Mouse (Mus musculus): ENCODE measurements around the gene Cyp2u1. TPM values are rescaled to one million over a fixed set of nuclear protein-coding genes. Genes with fewer than 3 reads are reported as not detected.
A peak's percentile ranks its signal among the peaks of the same experiment; 100 is the strongest.

Gene Cyp2u1
- 9.4 and 10.2 TPM in 2 replicates for polyA plus RNA-seq (2015; fragmentation: Nextera tagmentation; extraction: Ambion mirVana)

- Histone ChIP-seq H3K9ac (ENCODE audit: low read depth, low read length) (peak within 1 kb of the TSS; percentile 70), H3K4me2 (ENCODE audit: low read length) (peak within 1 kb of the TSS; percentile 61), H3K27ac (ENCODE audit: low read depth, low read length) (peak within 1 kb of the TSS; percentile 76), H3K27me3 (replicated peaks; ENCODE audit: control insufficient read depth, insufficient read depth, low read length) (no peaks in the 10 kb centered on the region), H3K4me1 (ENCODE audit: control insufficient read depth, insufficient read depth, low read depth, low read length) (peaks cover 6% of the 10 kb centered on the region), H3K9me3 (ENCODE audit: control insufficient read depth, low read length) (no peaks in the 10 kb centered on the region), H3K4me3 (ENCODE audit: low read length) (peak within 1 kb of the TSS; percentile 58), H3K36me3 (ENCODE audit: control insufficient read depth, insufficient read depth, low read length) (no peaks in the 10 kb centered on the region)
- WGBS, result under 1% methylated on average over 70 of the region's 71 CpGs
- ATAC-seq, result peak; percentile 98
Measured at GRCm38 (mm10) chr3:131302452-131303319, at the start of gene Cyp2u1. Cyp2u1 (minus strand) TSS chr3:131303227.

GRCm38 (mm10) chr3:131350539-131350938 is 47.5 kb upstream of the Cyp2u1 start:
- H3K4me3 ChIP-seq (ENCODE audit: low read length), result no peak overlapping the region
- WGBS, result 95% methylated on average over 7 of the region's 7 CpGs
- H3K27me3 ChIP-seq (replicated peaks; ENCODE audit: control insufficient read depth, insufficient read depth, low read length), result no peaks in the 10 kb centered on the region
- H3K4me2 ChIP-seq (ENCODE audit: low read length), result no peak overlapping the region
- no peaks in the 10 kb centered on the region for H3K36me3 ChIP-seq (ENCODE audit: control insufficient read depth, insufficient read depth, low read length)
- no peaks in the 10 kb centered on the region for H3K9me3 ChIP-seq (ENCODE audit: control insufficient read depth, low read length)
- no peak overlapping the region for H3K9ac ChIP-seq (ENCODE audit: low read depth, low read length)
- no peak overlapping the region for H3K27ac ChIP-seq (ENCODE audit: low read depth, low read length)
- no peak for ATAC-seq
- no peaks in the 10 kb centered on the region for H3K4me1 ChIP-seq (ENCODE audit: control insufficient read depth, insufficient read depth, low read depth, low read length)

GRCm38 (mm10) chr3:131349013-131349412 is 46.0 kb upstream of the Cyp2u1 start:
- Histone ChIP-seq H3K9me3 (ENCODE audit: control insufficient read depth, low read length) (no peaks in the 10 kb centered on the region), H3K27ac (ENCODE audit: low read depth, low read length) (no peak overlapping the region), H3K9ac (ENCODE audit: low read depth, low read length) (no peak overlapping the region), H3K4me3 (ENCODE audit: low read length) (no peak overlapping the region), H3K36me3 (ENCODE audit: control insufficient read depth, insufficient read depth, low read length) (no peaks in the 10 kb centered on the region), H3K4me2 (ENCODE audit: low read length) (no peak overlapping the region), H3K4me1 (ENCODE audit: control insufficient read depth, insufficient read depth, low read depth, low read length) (no peaks in the 10 kb centered on the region), H3K27me3 (replicated peaks; ENCODE audit: control insufficient read depth, insufficient read depth, low read length) (no peaks in the 10 kb centered on the region)
- no peak for ATAC-seq
- WGBS, result 84% methylated on average over 6 of the region's 6 CpGs

- H3K36me3 ChIP-seq (ENCODE audit: control insufficient read depth, insufficient read depth, low read length), result no peaks in the 10 kb centered on the region
- ATAC-seq, result no peak
- H3K27ac ChIP-seq (ENCODE audit: low read depth, low read length), result no peak overlapping the region
- H3K4me1 ChIP-seq (ENCODE audit: control insufficient read depth, insufficient read depth, low read depth, low read length), result no peaks in the 10 kb centered on the region
- H3K4me2 ChIP-seq (ENCODE audit: low read length), result no peak overlapping the region
- no peaks in the 10 kb centered on the region for H3K27me3 ChIP-seq (replicated peaks; ENCODE audit: control insufficient read depth, insufficient read depth, low read length)
- no peak overlapping the region for H3K9ac ChIP-seq (ENCODE audit: low read depth, low read length)
- WGBS, result 78% methylated on average over 3 of the region's 3 CpGs
- H3K9me3 ChIP-seq (ENCODE audit: control insufficient read depth, low read length), result no peaks in the 10 kb centered on the region
- no peak overlapping the region for H3K4me3 ChIP-seq (ENCODE audit: low read length)
Measured at GRCm38 (mm10) chr3:131348579-131348950, 45.5 kb upstream of the Cyp2u1 start.

- ATAC-seq, result no peak
- no peak overlapping the region for H3K4me2 ChIP-seq (ENCODE audit: low read length)
- H3K4me1 ChIP-seq (ENCODE audit: control insufficient read depth, insufficient read depth, low read depth, low read length), result no peaks in the 10 kb centered on the region
- H3K4me3 ChIP-seq (ENCODE audit: low read length), result no peak overlapping the region
- no peaks in the 10 kb centered on the region for H3K27me3 ChIP-seq (replicated peaks; ENCODE audit: control insufficient read depth, insufficient read depth, low read length)
- H3K9me3 ChIP-seq (ENCODE audit: control insufficient read depth, low read length), result no peaks in the 10 kb centered on the region
- no peak overlapping the region for H3K9ac ChIP-seq (ENCODE audit: low read depth, low read length)
- no peak overlapping the region for H3K27ac ChIP-seq (ENCODE audit: low read depth, low read length)
- H3K36me3 ChIP-seq (ENCODE audit: control insufficient read depth, insufficient read depth, low read length), result no peaks in the 10 kb centered on the region
- 65% methylated on average over 6 of the region's 6 CpGs for WGBS
Measured at GRCm38 (mm10) chr3:131347831-131348578, 45.0 kb upstream of the Cyp2u1 start.

GRCm38 (mm10) chr3:131345903-131346302 is 42.9 kb upstream of the Cyp2u1 start:
- H3K4me3 ChIP-seq (ENCODE audit: low read length), result no peak overlapping the region
- 93% methylated on average over 6 of the region's 6 CpGs for WGBS

GRCm38 (mm10) chr3:131343311-131343710 is 40.3 kb upstream of the Cyp2u1 start:
- no peaks in the 10 kb centered on the region for H3K9me3 ChIP-seq (ENCODE audit: control insufficient read depth, low read length)
- H3K36me3 ChIP-seq (ENCODE audit: control insufficient read depth, insufficient read depth, low read length), result no peaks in the 10 kb centered on the region
- no peak overlapping the region for H3K9ac ChIP-seq (ENCODE audit: low read depth, low read length)
- no peaks in the 10 kb centered on the region for H3K27me3 ChIP-seq (replicated peaks; ENCODE audit: control insufficient read depth, insufficient read depth, low read length)
- no peak for ATAC-seq
- H3K4me2 ChIP-seq (ENCODE audit: low read length), result no peak overlapping the region
- no peak overlapping the region for H3K4me3 ChIP-seq (ENCODE audit: low read length)
- no peak overlapping the region for H3K27ac ChIP-seq (ENCODE audit: low read depth, low read length)
- 83% methylated on average over 6 of the region's 6 CpGs for WGBS
- no peaks in the 10 kb centered on the region for H3K4me1 ChIP-seq (ENCODE audit: control insufficient read depth, insufficient read depth, low read depth, low read length)

More at GRCm38 (mm10) chr3:131345903-131346302, 42.9 kb upstream of the Cyp2u1 start:
- Histone ChIP-seq H3K4me2 (ENCODE audit: low read length) (no peak overlapping the region), H3K9ac (ENCODE audit: low read depth, low read length) (no peak overlapping the region), H3K4me1 (ENCODE audit: control insufficient read depth, insufficient read depth, low read depth, low read length) (no peaks in the 10 kb centered on the region), H3K36me3 (ENCODE audit: control insufficient read depth, insufficient read depth, low read length) (no peaks in the 10 kb centered on the region), H3K27ac (ENCODE audit: low read depth, low read length) (no peak overlapping the region), H3K27me3 (replicated peaks; ENCODE audit: control insufficient read depth, insufficient read depth, low read length) (no peaks in the 10 kb centered on the region), H3K9me3 (ENCODE audit: control insufficient read depth, low read length) (no peaks in the 10 kb centered on the region)
- no peak for ATAC-seq

GRCm38 (mm10) chr3:131340885-131341284 is 37.9 kb upstream of the Cyp2u1 start:
- Histone ChIP-seq H3K4me1 (ENCODE audit: control insufficient read depth, insufficient read depth, low read depth, low read length) (no peaks in the 10 kb centered on the region), H3K36me3 (ENCODE audit: control insufficient read depth, insufficient read depth, low read length) (no peaks in the 10 kb centered on the region), H3K4me3 (ENCODE audit: low read length) (no peak overlapping the region), H3K27me3 (replicated peaks; ENCODE audit: control insufficient read depth, insufficient read depth, low read length) (no peaks in the 10 kb centered on the region), H3K4me2 (ENCODE audit: low read length) (no peak overlapping the region), H3K27ac (ENCODE audit: low read depth, low read length) (no peak overlapping the region), H3K9ac (ENCODE audit: low read depth, low read length) (no peak overlapping the region), H3K9me3 (ENCODE audit: control insufficient read depth, low read length) (no peaks in the 10 kb centered on the region)
- WGBS, result 69% methylated on average over 3 of the region's 3 CpGs
- ATAC-seq, result no peak

- WGBS, result 56% methylated on average over 4 of the region's 4 CpGs
- Histone ChIP-seq H3K9ac (ENCODE audit: low read depth, low read length) (no peak overlapping the region), H3K27ac (ENCODE audit: low read depth, low read length) (no peak overlapping the region), H3K27me3 (replicated peaks; ENCODE audit: control insufficient read depth, insufficient read depth, low read length) (no peaks in the 10 kb centered on the region), H3K4me3 (ENCODE audit: low read length) (no peak overlapping the region), H3K4me2 (ENCODE audit: low read length) (no peak overlapping the region), H3K4me1 (ENCODE audit: control insufficient read depth, insufficient read depth, low read depth, low read length) (peaks cover 2% of the 10 kb centered on the region; the same call in 1 of the 2 replicates), H3K9me3 (ENCODE audit: control insufficient read depth, low read length) (no peaks in the 10 kb centered on the region), H3K36me3 (ENCODE audit: control insufficient read depth, insufficient read depth, low read length) (no peaks in the 10 kb centered on the region)
- ATAC-seq, result no peak
Measured at GRCm38 (mm10) chr3:131339280-131339679, 36.3 kb upstream of the Cyp2u1 start.

Measured in hindbrain, embryonic 16.5 days (tissue).